Comparison of ENCODE assay signal across 9 mouse cellular contexts in the genomic region with DNA sequence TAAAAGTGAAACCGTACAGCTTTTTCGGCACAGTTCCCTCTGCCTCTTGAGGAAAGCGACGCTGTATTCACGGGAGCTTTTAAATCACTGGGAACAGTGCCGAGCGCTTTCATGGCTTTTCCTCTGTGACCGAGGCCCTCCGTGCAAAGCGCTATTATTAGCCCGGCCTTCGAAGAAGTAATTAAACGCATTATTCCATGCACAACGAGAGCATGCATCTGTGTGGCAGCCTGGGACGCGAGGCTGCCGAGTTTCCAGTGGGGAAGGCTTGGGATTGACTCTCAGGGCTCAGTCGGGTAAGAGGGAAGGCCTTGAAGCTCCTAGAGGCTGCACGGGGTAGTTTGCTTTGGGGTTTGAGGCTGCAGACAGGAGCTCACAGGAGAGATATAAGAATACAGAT. TPM values are rescaled to one million over a fixed set of nuclear protein-coding genes. Genes with fewer than 3 reads are reported as not detected.
DNase-seq lines count a peak whose midpoint lies in the region; ATAC-seq and TF ChIP-seq lines count a peak whose summit lies in the region.
"Had no signal": no experiment of that assay in that cellular context is flagged by ENCODE, and none has a peak within 500 bp of the region (broad histone marks: within the 10 kb centered on the region; RNA-seq: fewer than 3 reads in every experiment).

No protein-coding gene starts in this region.

- no peak for ATAC-seq in midbrain, embryonic 14.5 days (ENCODE audit: low FRiP score, low TSS enrichment)
- ATAC-seq in midbrain, embryonic 16.5 days, result no peak
- ATAC-seq in heart, embryonic 16.5 days (replicated peaks; ENCODE audit: extremely low read depth, insufficient read depth, low FRiP score), result peak; percentile 41; the same call in 1 of the 2 replicates

- H3K36me3 ChIP-seq in midbrain, embryonic 14.5 days (ENCODE audit: control insufficient read depth, insufficient read depth, low read length), result no peaks in the 10 kb centered on the region
- no peaks in the 10 kb centered on the region for H3K36me3 ChIP-seq in midbrain, embryonic 16.5 days (ENCODE audit: control insufficient read depth, insufficient read depth, low read length)
- H3K36me3 ChIP-seq in heart, embryonic 16.5 days (ENCODE audit: control insufficient read depth, insufficient read depth), result no peaks in the 10 kb centered on the region

- H3K27ac ChIP-seq in midbrain, embryonic 14.5 days (replicated peaks; ENCODE audit: low read depth, low read length), result no peak overlapping the region
- no peak overlapping the region for H3K27ac ChIP-seq in midbrain, embryonic 16.5 days (ENCODE audit: low read length)
- peak overlapping the region; percentile 88 for H3K27ac ChIP-seq in heart, embryonic 16.5 days (ENCODE audit: low read length)
- H3K27ac ChIP-seq in olfactory bulb, adult 2 months (ENCODE audit: insufficient read depth, low read depth, low read length), result peak overlapping the region; percentile 41; the same call in 1 of the 2 replicates

- peak; percentile 33 to 40 for DNase-seq in cerebellum, postnatal 25 days
- no peak for DNase-seq in cerebellum, adult 11 months
- DNase-seq in midbrain, embryonic 14.5 days, result peak; percentile 53
- DNase-seq in lung, postnatal 36 days, result no peak
- DNase-seq in gastrocnemius, postnatal 10 days, result no peak

- H3K9me3 ChIP-seq in midbrain, embryonic 14.5 days (ENCODE audit: control insufficient read depth, low read length), result no peaks in the 10 kb centered on the region
- no peaks in the 10 kb centered on the region for H3K9me3 ChIP-seq in midbrain, embryonic 16.5 days (replicated peaks; ENCODE audit: control insufficient read depth, low read length, poor library complexity, severe bottlenecking)
- peaks cover 4% of the 10 kb centered on the region; the same call in 1 of the 2 replicates for H3K9me3 ChIP-seq in heart, embryonic 16.5 days (replicated peaks; ENCODE audit: control insufficient read depth, low read length)

- TF ChIP-seq CTCF in olfactory bulb, adult 2 months (IDR thresholded peaks at IDR 0.05; ENCODE audit: insufficient read depth, low read depth, low read length), result no peak

- no peak for TF ChIP-seq POLR2A in olfactory bulb, adult 2 months (IDR thresholded peaks at IDR 0.05; ENCODE audit: insufficient read depth, low read depth, low read length)

- no peak overlapping the region for H3K9ac ChIP-seq in midbrain, embryonic 14.5 days (replicated peaks; ENCODE audit: low read length)
- H3K9ac ChIP-seq in midbrain, embryonic 16.5 days (ENCODE audit: low read depth, low read length), result no peak overlapping the region
- H3K9ac ChIP-seq in heart, embryonic 16.5 days (ENCODE audit: low read length), result peak overlapping the region; percentile 53

- H3K27me3 ChIP-seq in midbrain, embryonic 14.5 days (ENCODE audit: control insufficient read depth, insufficient read depth, low read length), result no peaks in the 10 kb centered on the region
- no peaks in the 10 kb centered on the region for H3K27me3 ChIP-seq in midbrain, embryonic 16.5 days (ENCODE audit: control insufficient read depth, insufficient read depth, low read depth, low read length)
- no peaks in the 10 kb centered on the region for H3K27me3 ChIP-seq in heart, embryonic 16.5 days (ENCODE audit: control insufficient read depth, insufficient read depth, low read length)

- H3K4me3 ChIP-seq in midbrain, embryonic 14.5 days (replicated peaks; ENCODE audit: low read depth, low read length), result no peak overlapping the region
- no peak overlapping the region for H3K4me3 ChIP-seq in midbrain, embryonic 16.5 days (ENCODE audit: low read depth, low read length)
- H3K4me3 ChIP-seq in heart, embryonic 16.5 days (ENCODE audit: low read length), result no peak overlapping the region
- peak overlapping the region; percentile 27 for H3K4me3 ChIP-seq in olfactory bulb, adult 2 months (ENCODE audit: insufficient read depth, low read depth, low read length)
- H3K4me3 ChIP-seq: erythroblast, embryonic 14.5 days had no signal

- no peaks in the 10 kb centered on the region for H3K4me1 ChIP-seq in midbrain, embryonic 14.5 days (ENCODE audit: control insufficient read depth, insufficient read depth, low read length)
- H3K4me1 ChIP-seq in midbrain, embryonic 16.5 days (ENCODE audit: control insufficient read depth, insufficient read depth, low read length), result no peaks in the 10 kb centered on the region
- H3K4me1 ChIP-seq in heart, embryonic 16.5 days (ENCODE audit: control insufficient read depth, insufficient read depth, low read length), result peaks cover 9% of the 10 kb centered on the region
- H3K4me1 ChIP-seq in olfactory bulb, adult 2 months (ENCODE audit: control insufficient read depth, insufficient read depth, low read length), result peaks cover 16% of the 10 kb centered on the region

- 67% methylated on average over 19 of the region's 19 CpGs for WGBS in midbrain, embryonic 14.5 days
- WGBS in midbrain, embryonic 16.5 days, result 55% methylated on average over 19 of the region's 19 CpGs
- WGBS in heart, embryonic 16.5 days, result 48% methylated on average over 19 of the region's 19 CpGs
- WGBS in olfactory bulb, adult 2 months, result 17% methylated on average over 19 of the region's 19 CpGs

- H3K4me2 ChIP-seq in midbrain, embryonic 14.5 days (ENCODE audit: low read length), result no peak overlapping the region
- no peak overlapping the region for H3K4me2 ChIP-seq in midbrain, embryonic 16.5 days (ENCODE audit: low read length)
- peak overlapping the region; percentile 44 for H3K4me2 ChIP-seq in heart, embryonic 16.5 days (ENCODE audit: low read depth, low read length)

RNA-seq across cellular contexts. Expression of a gene that starts 43.1 kb away (rescaled TPM):
- 11.3 and 11.4 TPM in 2 replicates for polyA plus RNA-seq in midbrain, embryonic 14.5 days (2014; fragmentation: Nextera tagmentation; extraction: Ambion mirVana)
- polyA plus RNA-seq in midbrain, embryonic 16.5 days (2015; fragmentation: Nextera tagmentation; extraction: Ambion mirVana), result 9.9 and 10.9 TPM in 2 replicates
- polyA plus RNA-seq in heart, embryonic 16.5 days (2015; fragmentation: Nextera tagmentation; extraction: Ambion mirVana), result 11.7 and 12.5 TPM in 2 replicates
- not detected in 2 replicates for polyA plus RNA-seq in olfactory bulb, adult 2 months (2012; ENCODE audit: insufficient read depth, insufficient read length, low replicate concordance, missing spikeins)
- total RNA-seq in gastrocnemius, postnatal 10 days (2021), result 1 to 10 TPM; 6.2 to 9.3 TPM

Comparison
In these comparisons a context has a peak if more than half of its experiments do, and no peak if none do; other contexts are left out.
1. DNase-seq: peak in cerebellum, postnatal 25 days (2 of 2) and midbrain, embryonic 14.5 days (single experiment); none in cerebellum, adult 11 months (single experiment), lung, postnatal 36 days (single experiment) and gastrocnemius, postnatal 10 days (single experiment).
2. H3K27ac ChIP-seq: peak in heart, embryonic 16.5 days (single experiment) and olfactory bulb, adult 2 months (single experiment); none in midbrain, embryonic 14.5 days (single experiment) and midbrain, embryonic 16.5 days (single experiment).
3. RNA of a gene that starts 43.1 kb away (polyA plus RNA-seq): 11.7 to 12.5 TPM in heart, embryonic 16.5 days, 11.3 to 11.4 TPM in midbrain, embryonic 14.5 days and 9.9 to 10.9 TPM in midbrain, embryonic 16.5 days; not detected in olfactory bulb, adult 2 months; every median in the first group is over 10 times any median in the second.